Mouse (Mus musculus) limb, embryonic 13.5 days (tissue): Measurements from ENCODE around the gene Mucl2. TPM values are rescaled to one million over a fixed set of nuclear protein-coding genes. Genes with fewer than 3 reads are reported as not detected.
"Not testable (repeated sequence)": the region's sequence is repeated elsewhere in the genome, so short reads cannot be mapped to it uniquely, and the experiment has no call there.

Experiments used
- ATAC-seq: fragments of 200-750 bp; cut with Nextera tagmentation; 2 replicates; pipeline ENCODE4 v1.8.0; 2017; ENCODE audit warnings: low read depth, moderate number of reproducible peaks, moderate TSS enrichment; ENCODE audit not compliant: low FRiP score
- H3K27ac ChIP-seq: fragments of 300-500 bp; sonication (generic); 2 replicates; pipeline ENCODE4 v1.5.1; 2015; ENCODE audit warnings: inconsistent platforms, mild to moderate bottlenecking, moderate library complexity
- H3K27me3 ChIP-seq: fragments of 300-500 bp; sonication (generic); 2 replicates; pipeline ENCODE4 v1.6.1; 2015; ENCODE audit warnings: mild to moderate bottlenecking, inconsistent platforms
- H3K36me3 ChIP-seq: fragments of 300-500 bp; sonication (generic); 2 replicates; pipeline ENCODE4 v1.6.1; 2015; ENCODE audit warnings: inconsistent platforms, mild to moderate bottlenecking, moderate library complexity
- H3K4me1 ChIP-seq: fragments of 300-500 bp; sonication (generic); 2 replicates; pipeline ENCODE4 v1.6.1; 2015; ENCODE audit warnings: inconsistent platforms
- H3K4me2 ChIP-seq: fragments of 300-500 bp; sonication (generic); replicated peaks from 2 replicates; pipeline ENCODE4 v1.6.1; 2015; ENCODE audit warnings: inconsistent platforms, mild to moderate bottlenecking, moderate library complexity
- H3K4me3 ChIP-seq: fragments of 300-500 bp; sonication (generic); 2 replicates; pipeline ENCODE4 v1.5.1; 2015; ENCODE audit warnings: moderate library complexity, mild to moderate bottlenecking, inconsistent platforms
- H3K9ac ChIP-seq: fragments of 300-500 bp; sonication (generic); 2 replicates; pipeline ENCODE4 v1.6.1; 2015; ENCODE audit warnings: mild to moderate bottlenecking, inconsistent platforms
- H3K9me3 ChIP-seq: fragments of 300-500 bp; sonication (generic); 2 replicates; pipeline ENCODE4 v1.6.1; 2016; ENCODE audit warnings: inconsistent platforms
- WGBS: fragments of 180-500 bp; shearing (Covaris S2); methylation state at CpG from one replicate; pipeline ENCODE4 v1.1.7; 2015; 5-methylcytosine and 5-hydroxymethylcytosine counted together
- microRNA-seq: library from miRNA; unstranded; fragments of <30 nt; microRNA quantifications from one replicate; pipeline ENCODE4, GENCODE M21; 2016
- polyA plus RNA-seq: library from polyadenylated mRNA; unstranded; fragments of >200 nt; fragmentation: Nextera tagmentation; extraction: Ambion mirVana; gene quantifications from 2 replicates; pipeline ENCODE4 v1.2.1, GENCODE M21; 2015

Mucl2 gene
- not detected in 2 replicates for polyA plus RNA-seq

DNA sequence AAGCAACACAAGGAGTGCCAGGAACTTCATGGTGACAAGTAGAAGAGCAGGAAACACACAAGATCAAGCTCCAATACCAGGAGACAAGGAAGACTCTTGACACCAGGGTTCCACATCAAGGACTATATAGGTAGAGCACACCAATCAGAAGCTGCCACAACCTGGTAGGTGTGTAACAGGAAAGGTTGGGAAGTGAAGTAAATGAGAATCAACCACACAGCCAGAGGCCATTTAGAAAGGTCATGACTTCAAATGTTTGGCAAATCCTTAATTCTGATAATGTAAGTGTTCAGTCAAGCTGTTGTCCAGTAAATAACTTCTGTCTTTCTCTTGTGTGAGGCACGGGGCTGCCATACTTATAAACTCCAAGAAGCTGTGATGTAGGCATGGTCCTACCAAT lies at the start of gene Mucl2:
TSS of gene Mucl2 (minus strand) at position 101 of the 400 bp plus-strand sequence.
- no peaks in the 10 kb centered on the region for H3K9me3 ChIP-seq
- H3K36me3 ChIP-seq: no peaks in the 10 kb centered on the region
- WGBS: 87% methylated on average over 1 of the region's 1 CpGs
- no peak within 1 kb of the TSS for H3K9ac ChIP-seq
- ATAC-seq: no peak
- H3K4me3 ChIP-seq: no peak within 1 kb of the TSS
- no peaks in the 10 kb centered on the region for H3K4me1 ChIP-seq
- H3K27ac ChIP-seq: no peak within 1 kb of the TSS
- no peaks in the 10 kb centered on the region for H3K27me3 ChIP-seq
- no peak within 1 kb of the TSS for H3K4me2 ChIP-seq

DNA sequence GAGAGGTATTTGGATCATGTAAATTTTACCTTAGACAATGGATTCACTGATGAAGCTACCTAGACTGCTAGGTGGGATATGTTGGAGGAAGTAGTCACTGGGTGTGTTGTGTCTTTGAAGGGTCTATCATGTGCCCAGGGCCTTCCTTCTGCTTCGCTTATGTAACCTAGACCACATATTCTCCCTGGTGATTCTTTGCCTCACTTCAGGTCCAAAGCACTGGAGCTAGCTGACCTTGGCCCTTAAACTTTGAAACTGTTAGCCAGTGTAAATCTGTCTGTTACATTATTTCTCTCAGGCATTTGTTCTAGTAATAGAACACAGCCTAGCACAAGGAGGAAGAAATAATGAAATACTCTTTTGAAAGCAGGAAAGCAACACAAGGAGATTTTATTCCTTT lies 13.9 kb upstream of the Mucl2 start:
- H3K27ac ChIP-seq, H3K4me2 ChIP-seq, H3K9me3 ChIP-seq, H3K27me3 ChIP-seq, H3K4me1 ChIP-seq, ATAC-seq, H3K4me3 ChIP-seq, H3K9ac ChIP-seq, H3K36me3 ChIP-seq: not testable (repeated sequence)
- WGBS: 31% methylated on average over 1 of the region's 1 CpGs

Small RNAs within 50 kb of the gene (microRNA-seq; reads per million reads assigned to microRNA genes)
- not detected for gene Gm22852

Other genes with a start within 250 kb of the Mucl2 start
- gene Mucl1, start 143.8 kb downstream of the Mucl2 start, polyA plus RNA-seq: not detected in 2 replicates